Mouse (Mus musculus): ENCODE results near the gene Smarca2. TPM values are rescaled to one million over a fixed set of nuclear protein-coding genes. Genes with fewer than 3 reads are reported as not detected.
A peak's percentile ranks its signal among the peaks of the same experiment; 100 is the strongest.

Smarca2 gene
- polyA plus RNA-seq, 1 experiment from 2014 or later: 53.4 TPM

- no peaks in the 10 kb centered on the region for H3K9me3 ChIP-seq (replicated peaks; ENCODE audit: control insufficient read depth, low read length)
- no peaks in the 10 kb centered on the region for H3K36me3 ChIP-seq (replicated peaks; ENCODE audit: control insufficient read depth, insufficient read depth, low read depth, low read length)
- no peaks in the 10 kb centered on the region for H3K27me3 ChIP-seq (ENCODE audit: control insufficient read depth, insufficient read depth, low read length)
- WGBS: 90% methylated on average over 3 of the region's 3 CpGs
- H3K9ac ChIP-seq (replicated peaks; ENCODE audit: low read length): no peak overlapping the region
- no peak overlapping the region for H3K27ac ChIP-seq (replicated peaks; ENCODE audit: low read depth, low read length)
- DNase-seq (ENCODE audit: low spot score) (no peak), ATAC-seq (replicated peaks; ENCODE audit: insufficient number of reproducible peaks, low FRiP score, low TSS enrichment, low read depth) (no peak)
- H3K4me2 ChIP-seq (ENCODE audit: low read depth, low read length): no peak overlapping the region
- no peaks in the 10 kb centered on the region; the same call in 1 of the 2 replicates for H3K4me1 ChIP-seq (ENCODE audit: control insufficient read depth, insufficient read depth, low read length)
- H3K4me3 ChIP-seq (ENCODE audit: low read depth, low read length): no peak overlapping the region
Measured at GRCm38 (mm10) chr19:26724626-26725025, 119.8 kb downstream of the Smarca2 start.

- 26% methylated on average over 9 of the region's 9 CpGs for WGBS
- H3K4me2 ChIP-seq (ENCODE audit: low read depth, low read length): no peak overlapping the region
- no peak overlapping the region for H3K27ac ChIP-seq (replicated peaks; ENCODE audit: low read depth, low read length)
- peak; percentile 73 for DNase-seq (ENCODE audit: low spot score)
- no peak overlapping the region for H3K4me3 ChIP-seq (ENCODE audit: low read depth, low read length)
- H3K9me3 ChIP-seq (replicated peaks; ENCODE audit: control insufficient read depth, low read length): no peaks in the 10 kb centered on the region
- H3K27me3 ChIP-seq (ENCODE audit: control insufficient read depth, insufficient read depth, low read length): no peaks in the 10 kb centered on the region
- H3K4me1 ChIP-seq (ENCODE audit: control insufficient read depth, insufficient read depth, low read length): no peaks in the 10 kb centered on the region; the same call in 1 of the 2 replicates
- H3K36me3 ChIP-seq (replicated peaks; ENCODE audit: control insufficient read depth, insufficient read depth, low read depth, low read length): no peaks in the 10 kb centered on the region
- H3K9ac ChIP-seq (replicated peaks; ENCODE audit: low read length): no peak overlapping the region
- peak; percentile 70; the same call in 1 of the 2 replicates for ATAC-seq (replicated peaks; ENCODE audit: insufficient number of reproducible peaks, low FRiP score, low TSS enrichment, low read depth)
Measured at GRCm38 (mm10) chr19:26727796-26728195, 122.9 kb downstream of the Smarca2 start.

- Histone ChIP-seq H3K4me1 (ENCODE audit: control insufficient read depth, insufficient read depth, low read length) (no peaks in the 10 kb centered on the region; the same call in 1 of the 2 replicates), H3K27me3 (ENCODE audit: control insufficient read depth, insufficient read depth, low read length) (no peaks in the 10 kb centered on the region), H3K36me3 (replicated peaks; ENCODE audit: control insufficient read depth, insufficient read depth, low read depth, low read length) (no peaks in the 10 kb centered on the region), H3K9me3 (replicated peaks; ENCODE audit: control insufficient read depth, low read length) (no peaks in the 10 kb centered on the region), H3K27ac (replicated peaks; ENCODE audit: low read depth, low read length) (0 out of 2 replicates have a peak overlapping the region, but pooled peaks have one; percentile 10), H3K9ac (replicated peaks; ENCODE audit: low read length) (no peak overlapping the region), H3K4me2 (ENCODE audit: low read depth, low read length) (no peak overlapping the region), H3K4me3 (ENCODE audit: low read depth, low read length) (no peak overlapping the region)
- ATAC-seq (replicated peaks; ENCODE audit: insufficient number of reproducible peaks, low FRiP score, low TSS enrichment, low read depth): no peak
- 44% methylated on average over 9 of the region's 9 CpGs for WGBS
- DNase-seq (ENCODE audit: low spot score): peak; percentile 68
Measured at GRCm38 (mm10) chr19:26730486-26730885, 125.6 kb downstream of the Smarca2 start.

- no peak for DNase-seq (ENCODE audit: low spot score)
- H3K9me3 ChIP-seq (replicated peaks; ENCODE audit: control insufficient read depth, low read length): no peaks in the 10 kb centered on the region
- no peak overlapping the region for H3K4me3 ChIP-seq (ENCODE audit: low read depth, low read length)
- no peak overlapping the region for H3K9ac ChIP-seq (replicated peaks; ENCODE audit: low read length)
- 74% methylated on average over 4 of the region's 4 CpGs for WGBS
- H3K27me3 ChIP-seq (ENCODE audit: control insufficient read depth, insufficient read depth, low read length): no peaks in the 10 kb centered on the region
- no peak for ATAC-seq (replicated peaks; ENCODE audit: insufficient number of reproducible peaks, low FRiP score, low TSS enrichment, low read depth)
- H3K27ac ChIP-seq (replicated peaks; ENCODE audit: low read depth, low read length): no peak overlapping the region
- H3K36me3 ChIP-seq (replicated peaks; ENCODE audit: control insufficient read depth, insufficient read depth, low read depth, low read length): no peaks in the 10 kb centered on the region
- H3K4me2 ChIP-seq (ENCODE audit: low read depth, low read length): no peak overlapping the region
- no peaks in the 10 kb centered on the region; the same call in 1 of the 2 replicates for H3K4me1 ChIP-seq (ENCODE audit: control insufficient read depth, insufficient read depth, low read length)
Measured at GRCm38 (mm10) chr19:26731121-26731520, 126.3 kb downstream of the Smarca2 start.

- H3K4me2 ChIP-seq (ENCODE audit: low read depth, low read length): no peak overlapping the region
- no peaks in the 10 kb centered on the region for H3K27me3 ChIP-seq (ENCODE audit: control insufficient read depth, insufficient read depth, low read length)
- H3K36me3 ChIP-seq (replicated peaks; ENCODE audit: control insufficient read depth, insufficient read depth, low read depth, low read length): no peaks in the 10 kb centered on the region
- H3K9ac ChIP-seq (replicated peaks; ENCODE audit: low read length): no peak overlapping the region
- H3K4me3 ChIP-seq (ENCODE audit: low read depth, low read length): no peak overlapping the region
- DNase-seq (ENCODE audit: low spot score) (peak; percentile 76), ATAC-seq (replicated peaks; ENCODE audit: insufficient number of reproducible peaks, low FRiP score, low TSS enrichment, low read depth) (no peak)
- 3% methylated on average over 4 of the region's 4 CpGs for whole genome bisulfite sequencing
- no peak overlapping the region for H3K27ac ChIP-seq (replicated peaks; ENCODE audit: low read depth, low read length)
- no peaks in the 10 kb centered on the region for H3K9me3 ChIP-seq (replicated peaks; ENCODE audit: control insufficient read depth, low read length)
- H3K4me1 ChIP-seq (ENCODE audit: control insufficient read depth, insufficient read depth, low read length): no peaks in the 10 kb centered on the region; the same call in 1 of the 2 replicates
Measured at GRCm38 (mm10) chr19:26731809-26732208, 127.0 kb downstream of the Smarca2 start.

GRCm38 (mm10) chr19:26733055-26733454, 128.2 kb downstream of the Smarca2 start:
- no peaks in the 10 kb centered on the region for H3K9me3 ChIP-seq (replicated peaks; ENCODE audit: control insufficient read depth, low read length)
- H3K9ac ChIP-seq (replicated peaks; ENCODE audit: low read length): no peak overlapping the region
- ATAC-seq (replicated peaks; ENCODE audit: insufficient number of reproducible peaks, low FRiP score, low TSS enrichment, low read depth) (no peak), DNase-seq (ENCODE audit: low spot score) (no peak)
- no peak overlapping the region for H3K27ac ChIP-seq (replicated peaks; ENCODE audit: low read depth, low read length)
- 35% methylated on average over 2 of the region's 2 CpGs for WGBS
- no peaks in the 10 kb centered on the region for H3K27me3 ChIP-seq (ENCODE audit: control insufficient read depth, insufficient read depth, low read length)
- H3K4me2 ChIP-seq (ENCODE audit: low read depth, low read length): no peak overlapping the region
- no peak overlapping the region for H3K4me3 ChIP-seq (ENCODE audit: low read depth, low read length)
- H3K36me3 ChIP-seq (replicated peaks; ENCODE audit: control insufficient read depth, insufficient read depth, low read depth, low read length): no peaks in the 10 kb centered on the region
- no peaks in the 10 kb centered on the region; the same call in 1 of the 2 replicates for H3K4me1 ChIP-seq (ENCODE audit: control insufficient read depth, insufficient read depth, low read length)

- no peaks in the 10 kb centered on the region for H3K4me1 ChIP-seq (ENCODE audit: control insufficient read depth, insufficient read depth, low read length)
- H3K27ac ChIP-seq (replicated peaks; ENCODE audit: low read depth, low read length): no peak overlapping the region
- H3K4me2 ChIP-seq (ENCODE audit: low read depth, low read length): no peak overlapping the region
- H3K27me3 ChIP-seq (ENCODE audit: control insufficient read depth, insufficient read depth, low read length): no peaks in the 10 kb centered on the region
- 67% methylated on average over 7 of the region's 7 CpGs for WGBS
- ATAC-seq (replicated peaks; ENCODE audit: insufficient number of reproducible peaks, low FRiP score, low TSS enrichment, low read depth) (no peak), DNase-seq (ENCODE audit: low spot score) (no peak)
- no peak overlapping the region for H3K4me3 ChIP-seq (ENCODE audit: low read depth, low read length)
- no peaks in the 10 kb centered on the region for H3K36me3 ChIP-seq (replicated peaks; ENCODE audit: control insufficient read depth, insufficient read depth, low read depth, low read length)
- no peaks in the 10 kb centered on the region for H3K9me3 ChIP-seq (replicated peaks; ENCODE audit: control insufficient read depth, low read length)
- H3K9ac ChIP-seq (replicated peaks; ENCODE audit: low read length): no peak overlapping the region
Measured at GRCm38 (mm10) chr19:26733546-26734100, 128.8 kb downstream of the Smarca2 start.

- no peak overlapping the region for H3K9ac ChIP-seq (replicated peaks; ENCODE audit: low read length)
- no peak overlapping the region for H3K27ac ChIP-seq (replicated peaks; ENCODE audit: low read depth, low read length)
- no peaks in the 10 kb centered on the region for H3K9me3 ChIP-seq (replicated peaks; ENCODE audit: control insufficient read depth, low read length)
- H3K4me1 ChIP-seq (ENCODE audit: control insufficient read depth, insufficient read depth, low read length): no peaks in the 10 kb centered on the region
- no peaks in the 10 kb centered on the region for H3K36me3 ChIP-seq (replicated peaks; ENCODE audit: control insufficient read depth, insufficient read depth, low read depth, low read length)
- no peaks in the 10 kb centered on the region for H3K27me3 ChIP-seq (ENCODE audit: control insufficient read depth, insufficient read depth, low read length)
- no peak overlapping the region for H3K4me3 ChIP-seq (ENCODE audit: low read depth, low read length)
- no peak overlapping the region for H3K4me2 ChIP-seq (ENCODE audit: low read depth, low read length)
- ATAC-seq (replicated peaks; ENCODE audit: insufficient number of reproducible peaks, low FRiP score, low TSS enrichment, low read depth): no peak
- 83% methylated on average over 10 of the region's 10 CpGs for WGBS
- no peak for DNase-seq (ENCODE audit: low spot score)
Measured at GRCm38 (mm10) chr19:26734704-26735109, 129.9 kb downstream of the Smarca2 start.
